Mouse (Mus musculus) adrenal gland, adult 2 months (tissue): ENCODE data around the gene Ofcc1. TPM values are rescaled to one million over a fixed set of nuclear protein-coding genes. Genes with fewer than 3 reads are reported as not detected.

Experiments used
- DNase-seq: peaks from one replicate; pipeline ENCODE4 v3.0.0; 2021
- polyA plus RNA-seq: library from polyadenylated mRNA; depleted of rRNA; stranded (reverse); fragments of >200 nt; gene quantifications from 2 replicates; pipeline ENCODE4 v1.2.3, GENCODE M21; 2012
- total RNA-seq, 2 experiments: library from RNA; stranded (reverse); gene quantifications; 2 replicates each; pipeline ENCODE4 v1.2.3; 2021

The Ofcc1 gene
- total and polyA plus RNA-seq, 3 experiments, result not detected

- DNase-seq, result no peak
Measured at GRCm38 (mm10) chr13:39997901-39998300, 363.3 kb downstream of the Ofcc1 start.

DNA sequence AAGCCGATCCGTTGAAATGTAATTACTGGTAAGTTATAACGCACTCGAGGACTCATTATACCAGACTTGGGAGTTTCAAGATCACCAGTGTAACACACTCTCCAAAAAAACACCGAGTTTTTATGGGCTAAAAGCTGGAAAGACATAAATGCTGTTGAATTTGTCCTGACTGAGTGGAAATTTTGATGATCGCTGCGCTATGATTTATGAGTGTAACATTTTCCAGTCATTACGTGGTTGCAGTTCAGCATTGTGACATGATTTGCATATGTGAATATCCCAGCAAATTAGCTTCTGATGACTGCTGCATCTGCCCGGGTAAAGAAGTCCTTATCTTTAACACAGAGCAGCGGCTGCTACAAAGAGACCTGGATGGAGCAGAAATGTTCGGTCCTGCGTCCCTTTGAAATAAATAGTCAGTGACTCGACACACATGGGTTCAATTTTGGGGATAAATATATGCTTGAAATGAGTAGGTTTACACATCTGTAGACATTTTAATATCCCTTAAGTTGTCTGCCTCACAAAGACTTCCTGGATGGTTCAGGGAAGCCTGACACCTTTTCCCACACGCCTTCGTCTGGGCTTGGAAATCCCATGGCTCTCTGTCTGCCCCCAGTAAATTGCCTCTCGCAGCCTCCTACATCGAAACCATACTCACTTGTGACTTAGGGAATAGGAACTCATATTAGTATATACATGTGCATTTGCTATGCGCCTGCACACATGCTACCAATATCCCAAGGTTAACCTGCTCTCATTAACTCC, 381.8 kb downstream of the Ofcc1 start:
- DNase-seq, result no peak

GRCm38 (mm10) chr13:39968349-39969016, 392.8 kb downstream of the Ofcc1 start:
- DNase-seq, result no peak

DNA sequence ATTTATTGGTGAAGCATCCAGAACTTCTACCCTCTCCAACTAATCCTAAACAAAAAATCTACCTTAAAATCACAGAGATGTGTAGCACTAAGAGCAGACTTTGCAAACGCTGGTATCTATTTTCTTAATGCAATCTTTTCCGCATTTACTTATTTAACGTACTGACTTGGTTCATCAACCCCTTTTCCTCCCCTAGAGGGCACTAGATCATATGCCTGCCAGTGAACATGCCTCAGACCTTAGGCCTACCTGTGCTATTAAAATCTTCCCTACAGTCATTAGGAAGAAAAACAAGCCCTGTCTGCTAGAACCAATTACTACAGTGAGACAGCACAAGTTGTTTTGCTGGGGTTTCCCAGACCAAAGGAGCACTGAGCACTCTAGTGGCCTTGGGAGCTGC, 404.0 kb downstream of the Ofcc1 start:
- no peak for DNase-seq

GRCm38 (mm10) chr13:39956017-39956416, 405.2 kb downstream of the Ofcc1 start:
- DNase-seq, result no peak
